Mouse (Mus musculus) embryonic facial prominence, embryonic 10.5 days (tissue): ENCODE data around the gene Efemp1. TPM values are rescaled to one million over a fixed set of nuclear protein-coding genes. Genes with fewer than 3 reads are reported as not detected.
A peak's percentile ranks its signal among the peaks of the same experiment; 100 is the strongest.

Experiments used
- DNase-seq: peaks from one replicate; pipeline ENCODE4 v3.0.0-alpha.2; 2017; ENCODE audit warnings: low spot score
- H3K27ac ChIP-seq: fragments of 300-500 bp; sonication (generic); replicated peaks from 2 replicates; pipeline ENCODE4 v1.5.1; 2016; ENCODE audit warnings: mild to moderate bottlenecking
- H3K27me3 ChIP-seq: fragments of 300-500 bp; sonication (generic); replicated peaks from 2 replicates; pipeline ENCODE4 v1.6.1; 2016; ENCODE audit warnings: low read depth, mild to moderate bottlenecking; ENCODE audit not compliant: poor library complexity, severe bottlenecking
- H3K36me3 ChIP-seq: fragments of 300-500 bp; sonication (generic); replicated peaks from 2 replicates; pipeline ENCODE4 v1.6.1; 2016; ENCODE audit warnings: mild to moderate bottlenecking, moderate library complexity
- H3K4me1 ChIP-seq: fragments of 300-500 bp; sonication (generic); 2 replicates; pipeline ENCODE4 v1.6.1; 2016
- H3K4me3 ChIP-seq: fragments of 300-500 bp; sonication (generic); 2 replicates; pipeline ENCODE4 v1.5.1; 2016; ENCODE audit warnings: mild to moderate bottlenecking, moderate library complexity
- H3K9me3 ChIP-seq: fragments of 300-500 bp; sonication (generic); 2 replicates; pipeline ENCODE4 v1.6.1; 2016; ENCODE audit warnings: mild to moderate bottlenecking
- WGBS: fragments of 180-500 bp; shearing (Covaris S2); methylation state at CpG from one replicate; pipeline ENCODE4 v1.1.7; 2016; 5-methylcytosine and 5-hydroxymethylcytosine counted together
- polyA plus RNA-seq: library from polyadenylated mRNA; unstranded; fragments of >200 nt; fragmentation: Nextera tagmentation; extraction: Ambion mirVana; gene quantifications from 2 replicates; pipeline ENCODE4 v1.2.1, GENCODE M21; 2016

Gene Efemp1
- polyA plus RNA-seq, 1 experiment from 2014 or later = 10.2 TPM

- Histone ChIP-seq H3K4me1 (peaks cover 12% of the 10 kb centered on the region), H3K27ac (peak overlapping the region; percentile 26; the same call in 1 of the 2 replicates), H3K27me3 (no peaks in the 10 kb centered on the region), H3K9me3 (no peaks in the 10 kb centered on the region), H3K4me3 (no peak overlapping the region), H3K36me3 (no peaks in the 10 kb centered on the region)
- no peak for DNase-seq
- 63% methylated on average over 2 of the region's 2 CpGs for WGBS
Measured at GRCm38 (mm10) chr11:28881381-28881976, 28.5 kb downstream of the Efemp1 start.

- Histone ChIP-seq H3K27me3 (no peaks in the 10 kb centered on the region), H3K27ac (no peak overlapping the region), H3K36me3 (no peaks in the 10 kb centered on the region), H3K9me3 (no peaks in the 10 kb centered on the region), H3K4me1 (peaks cover 12% of the 10 kb centered on the region), H3K4me3 (no peak overlapping the region)
- 58% methylated on average over 4 of the region's 4 CpGs for WGBS
- no peak for DNase-seq
Measured at GRCm38 (mm10) chr11:28883106-28883505, 30.1 kb downstream of the Efemp1 start.

- no peak for DNase-seq
- Histone ChIP-seq H3K4me1 (no peaks in the 10 kb centered on the region), H3K36me3 (no peaks in the 10 kb centered on the region), H3K27me3 (no peaks in the 10 kb centered on the region), H3K9me3 (no peaks in the 10 kb centered on the region), H3K4me3 (no peak overlapping the region), H3K27ac (no peak overlapping the region)
- 79% methylated on average over 1 of the region's 1 CpGs for WGBS
Measured at GRCm38 (mm10) chr11:28889538-28889937, 36.5 kb downstream of the Efemp1 start.

GRCm38 (mm10) chr11:28891515-28891914 is 38.5 kb downstream of the Efemp1 start:
- Histone ChIP-seq H3K9me3 (no peaks in the 10 kb centered on the region), H3K27me3 (no peaks in the 10 kb centered on the region), H3K36me3 (no peaks in the 10 kb centered on the region), H3K4me3 (no peak overlapping the region), H3K4me1 (0 out of 2 replicates have a peak, but pooled peaks cover under 1% of the 10 kb centered on the region), H3K27ac (no peak overlapping the region)
- DNase-seq = no peak
- WGBS = 55% methylated on average over 5 of the region's 5 CpGs

- H3K36me3 ChIP-seq = no peaks in the 10 kb centered on the region
- H3K27me3 ChIP-seq = no peaks in the 10 kb centered on the region
- WGBS = 79% methylated on average over 1 of the region's 1 CpGs
- DNase-seq = no peak
- H3K9me3 ChIP-seq = no peaks in the 10 kb centered on the region
- H3K4me3 ChIP-seq = no peak overlapping the region
- H3K27ac ChIP-seq = no peak overlapping the region
- H3K4me1 ChIP-seq = 0 out of 2 replicates have a peak, but pooled peaks cover 2% of the 10 kb centered on the region
Measured at GRCm38 (mm10) chr11:28899420-28899819, 46.4 kb downstream of the Efemp1 start.

GRCm38 (mm10) chr11:28904596-28904995 is 51.6 kb downstream of the Efemp1 start:
- Histone ChIP-seq H3K4me1 (peaks cover 10% of the 10 kb centered on the region), H3K9me3 (no peaks in the 10 kb centered on the region), H3K4me3 (no peak overlapping the region), H3K36me3 (no peaks in the 10 kb centered on the region), H3K27me3 (no peaks in the 10 kb centered on the region), H3K27ac (no peak overlapping the region)
- no peak for DNase-seq
- WGBS = 89% methylated on average over 2 of the region's 2 CpGs

GRCm38 (mm10) chr11:28906288-28906687 is 53.3 kb downstream of the Efemp1 start:
- Histone ChIP-seq H3K27me3 (no peaks in the 10 kb centered on the region), H3K36me3 (no peaks in the 10 kb centered on the region)
- WGBS = 88% methylated on average over 3 of the region's 3 CpGs

GRCm38 (mm10) chr11:28908908-28909545 is 56.0 kb downstream of the Efemp1 start:
- no peaks in the 10 kb centered on the region for H3K36me3 ChIP-seq
- H3K9me3 ChIP-seq = no peaks in the 10 kb centered on the region
- peaks cover 10% of the 10 kb centered on the region for H3K4me1 ChIP-seq
- DNase-seq = no peak
- H3K4me3 ChIP-seq = no peak overlapping the region
- no peaks in the 10 kb centered on the region for H3K27me3 ChIP-seq
- 69% methylated on average over 3 of the region's 3 CpGs for WGBS
- H3K27ac ChIP-seq = no peak overlapping the region

More at GRCm38 (mm10) chr11:28906288-28906687, 53.3 kb downstream of the Efemp1 start:
- Histone ChIP-seq H3K4me1 (peaks cover 10% of the 10 kb centered on the region), H3K27ac (no peak overlapping the region), H3K9me3 (no peaks in the 10 kb centered on the region), H3K4me3 (no peak overlapping the region)
- DNase-seq = no peak

GRCm38 (mm10) chr11:28912469-28913138 is 59.6 kb downstream of the Efemp1 start:
- H3K9me3 ChIP-seq = no peaks in the 10 kb centered on the region
- no peak overlapping the region for H3K27ac ChIP-seq
- DNase-seq = no peak
- 83% methylated on average over 3 of the region's 3 CpGs for whole genome bisulfite sequencing
- no peaks in the 10 kb centered on the region for H3K27me3 ChIP-seq
- peaks cover 10% of the 10 kb centered on the region for H3K4me1 ChIP-seq
- H3K36me3 ChIP-seq = no peaks in the 10 kb centered on the region
- no peak overlapping the region for H3K4me3 ChIP-seq

- DNase-seq = peak; percentile 10
- Histone ChIP-seq H3K9me3 (no peaks in the 10 kb centered on the region), H3K27me3 (no peaks in the 10 kb centered on the region), H3K4me1 (no peaks in the 10 kb centered on the region), H3K27ac (no peak overlapping the region), H3K36me3 (no peaks in the 10 kb centered on the region), H3K4me3 (no peak overlapping the region)
Measured at GRCm38 (mm10) chr11:28934449-28934848, 81.4 kb downstream of the Efemp1 start.

GRCm38 (mm10) chr11:28939651-28940050 is 86.6 kb downstream of the Efemp1 start:
- no peak for DNase-seq
- H3K4me1 ChIP-seq = no peaks in the 10 kb centered on the region
- H3K27ac ChIP-seq = no peak overlapping the region
- H3K36me3 ChIP-seq = no peaks in the 10 kb centered on the region
- H3K9me3 ChIP-seq = no peaks in the 10 kb centered on the region
- H3K4me3 ChIP-seq = no peak overlapping the region
- H3K27me3 ChIP-seq = no peaks in the 10 kb centered on the region
- WGBS = 96% methylated on average over 1 of the region's 1 CpGs

GRCm38 (mm10) chr11:28951586-28952210 is 98.7 kb downstream of the Efemp1 start:
- 75% methylated on average over 2 of the region's 2 CpGs for WGBS
- H3K27me3 ChIP-seq = no peaks in the 10 kb centered on the region
- no peak overlapping the region for H3K4me3 ChIP-seq
- H3K36me3 ChIP-seq = no peaks in the 10 kb centered on the region
- no peaks in the 10 kb centered on the region for H3K9me3 ChIP-seq
- no peaks in the 10 kb centered on the region for H3K4me1 ChIP-seq
- H3K27ac ChIP-seq = no peak overlapping the region
- DNase-seq = no peak
